Mouse (Mus musculus) myocyte (in vitro differentiated cells): ENCODE data around the gene Cyfip1.

Experiments
- MAX ChIP-seq: IDR thresholded peaks from one replicate; pipeline ENCODE4 v1.6.1; 2011; ENCODE audit warnings: low read depth, mild to moderate bottlenecking, control low read depth
- MYOG ChIP-seq, 3 experiments: IDR thresholded peaks; one replicate each; pipeline ENCODE4 v1.6.1; 2011; ENCODE audit warnings: control low read depth in 2 of 3, low read depth in 2 of 3, mild to moderate bottlenecking in 2 of 3; ENCODE audit not compliant: insufficient read length in 2 of 3, control insufficient read depth in 1 of 3, insufficient read depth in 1 of 3
- POLR2A ChIP-seq: IDR thresholded peaks from one replicate; pipeline ENCODE4 v1.6.1; 2011; ENCODE audit warnings: low read depth, mild to moderate bottlenecking, control low read depth, moderate library complexity; ENCODE audit not compliant: insufficient read length
- POLR2AphosphoS2 ChIP-seq: IDR thresholded peaks from one replicate; pipeline ENCODE4 v1.6.1; 2011; ENCODE audit warnings: low read depth, control low read depth; ENCODE audit not compliant: insufficient read length
- REST ChIP-seq: IDR thresholded peaks from one replicate; pipeline ENCODE4 v1.6.1; 2011; ENCODE audit warnings: mild to moderate bottlenecking, control low read depth, moderate library complexity; ENCODE audit not compliant: insufficient read depth, insufficient read length
- SRF ChIP-seq: IDR thresholded peaks from one replicate; pipeline ENCODE4 v1.6.1; 2011; ENCODE audit warnings: low read depth; ENCODE audit not compliant: control insufficient read depth, insufficient read length
- TCF3 ChIP-seq: IDR thresholded peaks from one replicate; pipeline ENCODE4 v1.6.1; 2011; ENCODE audit warnings: low read depth, control low read depth; ENCODE audit not compliant: insufficient read length
- USF1 ChIP-seq: IDR thresholded peaks from one replicate; pipeline ENCODE4 v1.6.1; 2011; ENCODE audit warnings: low read depth, mild to moderate bottlenecking, control low read depth, moderate library complexity

- TF ChIP-seq POLR2A = no peak
- TF ChIP-seq MAX = no peak
- no peak for TF ChIP-seq REST
- no peak for TF ChIP-seq TCF3
- no peak for TF ChIP-seq MYOG (IDR thresholded peaks at IDR 0.05; ENCODE audit: control insufficient read depth in 1 of 3, insufficient read depth in 1 of 3, insufficient read length in 2 of 3, low read depth in 2 of 3)
- TF ChIP-seq SRF = no peak
- no peak for TF ChIP-seq USF1
- TF ChIP-seq POLR2AphosphoS2 = no peak
Observed at GRCm38 (mm10) chr7:55880882-55881281, 39.3 kb downstream of the Cyfip1 start.
